Mouse (Mus musculus) embryo, embryonic 11.5 days (tissue): Measurements from ENCODE around the gene Ssxb5.
"Not testable (repeated sequence)": the region's sequence is repeated elsewhere in the genome, so short reads cannot be mapped to it uniquely, and the experiment has no call there.

Experiments used
- DNase-seq: peaks from one replicate; pipeline ENCODE4 v3.0.0-alpha.2; 2012; ENCODE audit warnings: low read depth, low spot score

Ssxb5 gene

DNA sequence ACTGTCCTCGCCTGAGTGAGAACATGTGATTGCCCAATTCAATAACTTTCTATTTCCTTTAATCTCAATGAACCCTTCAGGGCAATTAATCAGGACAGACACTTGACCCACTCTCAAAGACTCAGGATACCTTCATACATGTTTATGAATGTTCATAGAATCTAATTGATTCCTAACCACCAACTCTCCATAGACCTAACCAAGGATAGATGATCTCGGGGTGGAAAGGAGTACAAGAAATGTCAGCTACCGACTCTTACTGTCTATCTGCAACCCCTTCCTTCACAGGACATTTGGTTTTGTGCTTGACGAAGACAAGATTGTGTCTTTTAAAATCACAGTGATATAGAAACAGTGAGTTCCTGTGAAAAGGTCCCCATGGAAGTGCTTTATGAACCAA lies at the start of gene Ssxb5:
Gene Ssxb5, plus strand, starts transcription at position 301 of the 400 bp plus-strand sequence.
- DNase-seq: not testable (repeated sequence)

GRCm38 (mm10) chrX:8832043-8832442 lies 28.6 kb downstream of the Ssxb5 start:
- DNase-seq: peak; percentile 4

GRCm38 (mm10) chrX:8843694-8844093 lies 40.2 kb downstream of the Ssxb5 start, which contains the start of gene Gm6592:
TSS of gene Gm6592 (plus strand) at chrX:8843994.
- no peak for DNase-seq

GRCm38 (mm10) chrX:8852486-8852885 lies 49.0 kb downstream of the Ssxb5 start:
- no peak for DNase-seq
